Mouse (Mus musculus): ENCODE measurements around the gene Tbx19.

DNA sequence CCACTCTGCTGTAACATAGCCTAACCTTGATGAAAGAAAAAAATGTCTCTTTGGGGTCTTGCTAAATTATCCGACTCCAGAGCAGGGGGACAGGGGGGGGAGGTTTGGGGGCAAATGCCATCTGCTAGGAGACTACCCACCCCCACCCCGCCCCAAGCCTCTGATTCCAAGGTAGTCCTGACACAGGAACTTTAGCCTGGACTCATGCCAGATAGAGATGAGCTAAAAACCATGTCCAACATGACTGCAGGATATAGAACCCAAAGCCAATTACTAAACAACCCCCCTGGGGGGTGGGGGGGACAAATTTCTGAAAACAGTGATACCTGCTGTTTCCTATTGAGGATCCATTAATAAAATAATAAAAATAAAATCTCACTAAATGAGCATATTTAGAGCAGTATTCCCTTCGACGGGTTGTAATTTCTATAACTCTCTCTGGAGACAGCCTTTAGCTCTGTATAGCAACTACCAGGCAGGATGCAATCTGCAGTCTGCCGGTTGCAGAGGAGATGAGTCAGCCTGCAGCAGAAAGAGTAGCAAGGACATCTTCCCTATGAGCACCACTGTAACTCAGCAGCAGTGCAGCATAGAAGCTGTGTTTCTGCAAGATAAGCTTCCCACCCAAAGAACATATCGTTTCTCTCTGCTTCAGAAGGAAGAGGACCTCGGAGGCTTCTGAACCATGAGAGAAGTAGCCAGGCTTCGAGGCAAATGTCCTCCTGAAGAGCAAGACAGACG is 55.1 kb downstream of the Tbx19 start:
- TF ChIP-seq CTCF (IDR thresholded peaks at IDR 0.05; ENCODE audit: control insufficient read depth, insufficient read depth, insufficient read length) (no peak), MAX (IDR thresholded peaks at IDR 0.05) (no peak)

All from C2C12 (cell line).